Mouse (Mus musculus): Measurements from ENCODE around the gene Olah.

The Olah gene

GRCm38 (mm10) chr2:3353160-3353559, 43.9 kb downstream of the Olah start:
- CTCF ChIA-PET: no interaction called here

GRCm38 (mm10) chr2:3348919-3349318, 48.1 kb downstream of the Olah start:
- CTCF ChIA-PET: no interaction called here

GRCm38 (mm10) chr2:3348422-3348821, 48.6 kb downstream of the Olah start:
- CTCF ChIA-PET: no interaction called here

GRCm38 (mm10) chr2:3335611-3336301, 61.3 kb downstream of the Olah start, which contains the start of gene Acbd7:
Gene Acbd7 (plus strand): TSS chr2:3336168.
- CTCF ChIA-PET: no interaction called here

- CTCF ChIA-PET: no interaction called here
These were observed 63.2 kb downstream of the Olah start for GRCm38 (mm10) chr2:3333761-3334160.

- CTCF ChIA-PET: no interaction called here
These were observed 64.3 kb downstream of the Olah start, which contains the start of gene Rpp38 for GRCm38 (mm10) chr2:3332484-3333242. Gene Rpp38 (minus strand): TSS chr2:3332643.

- CTCF ChIA-PET: no interaction called here
These were observed 65.0 kb downstream of the Olah start for GRCm38 (mm10) chr2:3332056-3332455.

- CTCF ChIA-PET: interaction anchor here (0.6 kb wide), 1 partner anchor 92 kb away, joined by 4 read pairs; no protein-coding TSS in a partner anchor
These were observed 65.8 kb downstream of the Olah start for GRCm38 (mm10) chr2:3331071-3331703.

GRCm38 (mm10) chr2:3327351-3327750, 69.7 kb downstream of the Olah start:
- CTCF ChIA-PET: no interaction called here

GRCm38 (mm10) chr2:3326547-3326946, 70.5 kb downstream of the Olah start:
- CTCF ChIA-PET: no interaction called here

- CTCF ChIA-PET: no interaction called here
These were observed 72.5 kb downstream of the Olah start for GRCm38 (mm10) chr2:3324381-3325130.

- CTCF ChIA-PET: no interaction called here
These were observed 73.9 kb downstream of the Olah start for GRCm38 (mm10) chr2:3323132-3323531.

GRCm38 (mm10) chr2:3305426-3306025, 91.5 kb downstream of the Olah start:
- CTCF ChIA-PET: no interaction called here

GRCm38 (mm10) chr2:3295826-3296225, 101.2 kb downstream of the Olah start:
- CTCF ChIA-PET: no interaction called here

GRCm38 (mm10) chr2:3292170-3292569, 104.8 kb downstream of the Olah start:
- CTCF ChIA-PET: no interaction called here
